Mouse (Mus musculus): ENCODE measurements around the gene Gm10718.
"Not testable (repeated sequence)": the region's sequence is repeated elsewhere in the genome, so short reads cannot be mapped to it uniquely, and the experiment has no call there.

DNA sequence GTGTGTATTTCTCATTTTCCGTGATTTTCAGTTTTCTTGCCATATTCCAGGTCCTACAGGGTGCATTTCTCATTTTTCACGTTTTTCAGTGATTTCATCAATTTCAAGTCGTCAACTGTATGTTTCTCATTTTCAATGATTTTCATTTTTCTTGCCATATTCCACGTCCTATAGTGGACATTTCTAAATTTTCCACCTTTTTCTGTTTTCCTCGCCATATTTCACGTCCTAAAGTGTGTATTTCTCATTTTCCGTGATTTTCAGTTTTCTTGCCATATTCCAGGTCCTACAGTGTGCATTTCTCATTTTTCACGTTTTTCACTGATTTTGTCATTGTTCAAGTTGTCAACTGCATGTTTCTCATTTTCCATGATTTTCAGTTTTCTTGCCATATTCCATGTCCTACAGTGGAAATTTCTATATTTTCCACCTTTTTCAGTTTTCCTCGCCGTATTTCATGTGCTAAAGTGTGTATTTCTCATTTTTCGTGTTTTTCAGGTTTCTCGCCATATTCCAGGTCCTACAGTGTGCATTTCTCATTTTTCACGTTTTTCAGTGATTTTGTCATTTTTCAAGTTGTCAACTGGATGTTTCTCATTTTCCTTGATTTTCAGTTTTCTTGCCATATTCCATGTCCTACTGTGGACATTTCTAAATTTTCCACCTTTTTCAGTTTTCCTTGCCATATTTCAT, 885 bp upstream of the Gm10718 start:
- not testable (repeated sequence) for TF ChIP-seq CTCF (IDR thresholded peaks at IDR 0.05; ENCODE audit: borderline replicate concordance, insufficient read depth, low read depth, low read length); POLR2A (IDR thresholded peaks at IDR 0.05; ENCODE audit: borderline replicate concordance, insufficient read depth, low read length)
